1 mouse cellular context compared by ENCODE assay signal in the genomic region with DNA sequence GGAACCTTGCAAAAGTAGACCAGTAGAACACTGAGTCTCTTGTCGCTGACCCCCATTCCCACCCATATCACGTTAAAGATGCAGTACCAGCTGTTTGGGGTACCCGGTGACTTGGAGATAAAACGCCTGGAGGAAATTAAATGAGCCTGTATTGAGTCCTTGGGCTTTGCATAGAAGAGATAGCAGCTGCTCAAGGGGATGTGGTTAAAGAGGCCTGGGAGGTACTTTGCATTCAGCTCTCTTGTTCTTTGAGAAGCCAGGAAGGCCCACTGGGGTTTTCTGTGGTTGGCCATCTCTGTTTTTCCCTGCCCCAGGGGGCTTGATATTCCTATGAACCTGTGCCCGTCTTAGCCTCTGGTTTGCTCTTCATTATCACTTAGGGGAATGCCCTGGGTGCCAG.
A peak's percentile ranks its signal among the peaks of the same experiment; 100 is the strongest.
TF ChIP-seq lines count a peak whose summit lies in the region.

No protein-coding gene starts in this region.

TF ChIP-seq in MEL, 35 proteins besides CTCF, POLR2A, EP300 and RAD21 (continued from another document):
- no peak for TF ChIP-seq E2F4 (IDR thresholded peaks at IDR 0.05; ENCODE audit: borderline replicate concordance, low read depth, low read length)
- TF ChIP-seq ZKSCAN1 (IDR thresholded peaks at IDR 0.05; ENCODE audit: low read depth, low read length): no peak
- TF ChIP-seq CHD2 (IDR thresholded peaks at IDR 0.05; ENCODE audit: low read length): peak; percentile 58; the same call in 1 of the 2 replicates
- no peak for TF ChIP-seq MAX (IDR thresholded peaks at IDR 0.05; ENCODE audit: low read length)
- TF ChIP-seq USF1 (IDR thresholded peaks at IDR 0.05; ENCODE audit: low read depth, low read length): 0 out of 2 replicates have a peak, but pooled peaks have one; percentile 34
